Mouse (Mus musculus) ES-E14 (cell line): ENCODE measurements around the gene Wdr78. TPM values are rescaled to one million over a fixed set of nuclear protein-coding genes. Genes with fewer than 3 reads are reported as not detected.
A peak's percentile ranks its signal among the peaks of the same experiment; 100 is the strongest.

Experiments
- DNase-seq: peaks from one replicate; pipeline ENCODE4 v3.0.0-alpha.2; 2013; ENCODE audit warnings: low read depth, low spot score
- H3K27ac ChIP-seq: 2 replicates; pipeline ENCODE4 v1.5.1; 2012; ENCODE audit warnings: low read depth, mild to moderate bottlenecking, low read length, moderate library complexity, mixed read lengths; ENCODE audit not compliant: poor library complexity, insufficient read depth, severe bottlenecking
- H3K36me3 ChIP-seq: 2 replicates; pipeline ENCODE4 v1.6.1; 2012; ENCODE audit warnings: mild to moderate bottlenecking, low read length, moderate library complexity, mixed read lengths; ENCODE audit not compliant: control insufficient read depth, poor library complexity, insufficient read depth, severe bottlenecking
- H3K4me1 ChIP-seq, 2 experiments: fragments of 150-350 bp in 1 of 2; sonication (generic) in 1 of 2; 2 replicates each; pipeline ENCODE4 v1.6.1; 2012; ENCODE audit warnings: low read length in 2 of 2, mild to moderate bottlenecking in 1 of 2, mixed read lengths in 1 of 2; ENCODE audit not compliant: control insufficient read depth in 2 of 2, insufficient read depth in 2 of 2, poor library complexity in 1 of 2
- H3K4me3 ChIP-seq, 2 experiments: fragments of 150-350 bp in 1 of 2; sonication (generic) in 1 of 2; 2 replicates each; pipeline ENCODE4 v1.5.1; 2012; ENCODE audit warnings: low read length in 2 of 2, low read depth in 1 of 2, mild to moderate bottlenecking in 1 of 2, mixed read lengths in 1 of 2; ENCODE audit not compliant: insufficient read depth in 1 of 2, poor library complexity in 1 of 2, severe bottlenecking in 1 of 2
- H3K9ac ChIP-seq: 2 replicates; pipeline ENCODE4 v1.6.1; 2012; ENCODE audit warnings: low read depth, mild to moderate bottlenecking, low read length, mixed read lengths; ENCODE audit not compliant: poor library complexity, insufficient read depth, severe bottlenecking
- H3K9me3 ChIP-seq: fragments of 150-350 bp; sonication (generic); 2 replicates; pipeline ENCODE4 v1.6.1; 2012; ENCODE audit warnings: low read depth, mild to moderate bottlenecking, low read length; ENCODE audit not compliant: control insufficient read depth, insufficient read depth
- CHD2 ChIP-seq: IDR thresholded peaks from 2 replicates; pipeline ENCODE4 v1.6.1; 2014; ENCODE audit warnings: mild to moderate bottlenecking, low read depth, low read length, inconsistent platforms
- HCFC1 ChIP-seq: IDR thresholded peaks from 2 replicates; pipeline ENCODE4 v1.6.1; 2012; ENCODE audit warnings: low read length, inconsistent platforms, borderline replicate concordance; ENCODE audit not compliant: insufficient read depth
- MAFK ChIP-seq: IDR thresholded peaks from 2 replicates; pipeline ENCODE4 v1.6.1; 2014; ENCODE audit warnings: mild to moderate bottlenecking, low read depth, low read length, inconsistent platforms; ENCODE audit not compliant: insufficient read depth
- ZC3H11A ChIP-seq: IDR thresholded peaks from 2 replicates; pipeline ENCODE4 v1.6.1; 2012; ENCODE audit warnings: low read depth, mild to moderate bottlenecking, inconsistent platforms, low read length, borderline replicate concordance
- ZNF384 ChIP-seq: IDR thresholded peaks from 2 replicates; pipeline ENCODE4 v1.6.1; 2012; ENCODE audit warnings: low read depth, low read length, inconsistent platforms
- in situ Hi-C, 2 experiments: fragments of 600-800 bp; cut with MboI; formaldehyde crosslinking; loops; one replicate each; pipeline ENCODE4 v1.15.1; 2025; ENCODE audit warnings: low sequenced_read_pairs in 2 of 2, inconsistent platforms in 1 of 2; ENCODE audit not compliant: unreplicated experiment in 2 of 2
- total RNA-seq: library from RNA; depleted of rRNA; stranded (reverse); fragments of 300-350 nt; gene quantifications from 2 replicates; pipeline ENCODE4 v1.2.3, GENCODE M21; 2012

Wdr78 gene
- total RNA-seq, 1 experiment: 0.76 TPM

DNA sequence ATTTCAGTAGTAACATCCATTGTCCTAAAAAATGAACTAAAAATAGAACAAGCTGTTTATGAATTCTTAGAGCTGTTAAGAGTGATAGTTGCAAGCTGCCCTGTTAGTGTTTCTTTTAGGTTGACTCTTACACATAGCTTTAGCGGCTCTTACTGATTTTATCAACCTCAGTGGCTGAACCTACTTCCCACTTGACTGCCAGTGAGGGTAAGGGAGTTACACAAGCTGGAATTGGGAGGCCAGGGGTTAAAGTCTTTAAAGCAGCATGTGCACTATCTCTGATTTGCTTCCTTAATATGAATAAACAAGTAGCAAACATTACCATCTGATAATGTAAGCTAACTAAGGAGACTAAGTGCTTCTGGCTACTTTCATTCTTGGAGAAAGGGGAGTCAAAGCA is 22.6 kb upstream of the Wdr78 start:
- Histone ChIP-seq H3K4me3 (no peak overlapping the region), H3K9me3 (no peaks in the 10 kb centered on the region), H3K36me3 (peaks cover 3% of the 10 kb centered on the region), H3K9ac (no peak overlapping the region), H3K27ac (no peak overlapping the region), H3K4me1 (no peaks in the 10 kb centered on the region)
- TF ChIP-seq CHD2: no peak
- no peak for TF ChIP-seq HCFC1
- TF ChIP-seq ZNF384: no peak
- TF ChIP-seq MAFK: no peak
- TF ChIP-seq ZC3H11A: no peak
- in situ Hi-C loops: no loop called here
- DNase-seq: no peak

DNA sequence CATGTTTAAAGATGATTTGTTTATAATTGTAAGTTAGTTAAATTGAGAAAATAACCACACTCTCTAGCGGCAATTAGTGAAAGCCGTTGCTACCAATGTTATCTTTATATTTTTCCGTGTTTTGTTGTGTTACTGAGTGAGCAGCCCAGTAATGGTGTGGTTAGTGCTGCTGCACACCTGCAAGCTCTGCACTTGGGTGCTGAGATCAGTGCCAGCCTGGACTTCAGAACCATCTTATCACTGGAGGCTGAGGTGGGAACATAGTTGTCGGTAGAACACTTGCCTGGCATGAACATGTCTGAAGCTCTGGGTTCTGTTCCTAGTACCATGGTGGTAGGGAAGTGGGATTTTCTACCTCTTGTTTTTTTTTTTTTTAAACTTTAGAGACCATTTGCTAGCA is 12.2 kb upstream of the Wdr78 start:
- TF ChIP-seq HCFC1 (no peak), ZNF384 (no peak), ZC3H11A (no peak), MAFK (no peak), CHD2 (no peak)
- DNase-seq: no peak
- no peak overlapping the region for H3K9ac ChIP-seq
- in situ Hi-C loops: no loop called here
- no peaks in the 10 kb centered on the region for H3K9me3 ChIP-seq
- H3K36me3 ChIP-seq: no peaks in the 10 kb centered on the region
- H3K4me1 ChIP-seq: no peaks in the 10 kb centered on the region
- H3K4me3 ChIP-seq: no peak overlapping the region
- no peak overlapping the region for H3K27ac ChIP-seq

DNA sequence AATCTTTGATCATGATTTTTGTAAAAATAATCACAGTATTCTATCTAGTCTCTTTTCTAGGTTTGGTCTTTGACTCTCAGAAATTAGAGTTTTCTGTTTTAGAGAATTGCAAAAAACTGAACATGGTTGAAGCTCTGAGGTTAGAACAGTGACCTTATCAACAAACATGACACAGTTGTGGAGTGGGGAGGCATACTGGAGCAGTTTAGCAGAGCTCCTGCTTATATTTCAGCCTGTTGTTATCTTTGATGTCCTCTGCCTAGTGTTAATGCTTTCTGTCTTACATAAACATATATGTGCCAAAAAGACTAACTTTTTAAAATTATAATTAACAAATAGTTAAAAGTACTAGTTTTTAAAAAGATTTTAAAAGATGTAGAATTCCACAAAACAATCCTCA is 9.3 kb upstream of the Wdr78 start:
- Histone ChIP-seq H3K36me3 (no peaks in the 10 kb centered on the region), H3K9ac (no peak overlapping the region), H3K4me1 (peaks cover 2 to 6% of the 10 kb centered on the region in 2 experiments; a peak in 3 of 4 replicates), H3K4me3 (no peak overlapping the region), H3K27ac (no peak overlapping the region), H3K9me3 (no peaks in the 10 kb centered on the region)
- in situ Hi-C loops: no loop called here
- no peak for DNase-seq
- no peak for TF ChIP-seq CHD2
- TF ChIP-seq ZC3H11A: no peak
- TF ChIP-seq ZNF384: no peak
- TF ChIP-seq HCFC1: no peak
- TF ChIP-seq MAFK: no peak

DNA sequence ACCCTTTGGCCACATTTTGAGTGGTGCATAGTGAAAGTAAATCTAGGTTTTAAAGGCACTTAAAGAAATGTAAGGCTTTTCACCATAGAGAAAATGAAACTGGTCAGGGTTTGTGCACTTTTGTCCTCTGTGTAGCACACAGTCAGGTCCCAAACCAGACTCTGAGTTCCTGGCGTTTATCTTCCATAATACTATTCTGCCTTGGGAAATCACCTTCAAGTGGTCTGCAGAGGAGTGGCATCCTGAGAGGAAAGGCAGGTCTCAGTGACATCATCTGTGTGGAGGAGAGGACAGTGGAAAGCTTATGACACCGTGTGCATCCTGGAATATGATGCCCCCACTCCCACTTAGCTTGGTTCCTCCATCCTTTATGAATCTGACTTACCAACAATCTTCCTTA is 8.7 kb upstream of the Wdr78 start:
- Histone ChIP-seq H3K4me1 (peaks cover 2 to 6% of the 10 kb centered on the region in 2 experiments; a peak in 3 of 4 replicates), H3K9me3 (no peaks in the 10 kb centered on the region), H3K27ac (no peak overlapping the region), H3K9ac (no peak overlapping the region), H3K36me3 (no peaks in the 10 kb centered on the region), H3K4me3 (no peak overlapping the region)
- in situ Hi-C loops: no loop called here
- DNase-seq: no peak
- TF ChIP-seq MAFK: no peak
- no peak for TF ChIP-seq ZC3H11A
- TF ChIP-seq CHD2: no peak
- no peak for TF ChIP-seq ZNF384
- no peak for TF ChIP-seq HCFC1

DNA sequence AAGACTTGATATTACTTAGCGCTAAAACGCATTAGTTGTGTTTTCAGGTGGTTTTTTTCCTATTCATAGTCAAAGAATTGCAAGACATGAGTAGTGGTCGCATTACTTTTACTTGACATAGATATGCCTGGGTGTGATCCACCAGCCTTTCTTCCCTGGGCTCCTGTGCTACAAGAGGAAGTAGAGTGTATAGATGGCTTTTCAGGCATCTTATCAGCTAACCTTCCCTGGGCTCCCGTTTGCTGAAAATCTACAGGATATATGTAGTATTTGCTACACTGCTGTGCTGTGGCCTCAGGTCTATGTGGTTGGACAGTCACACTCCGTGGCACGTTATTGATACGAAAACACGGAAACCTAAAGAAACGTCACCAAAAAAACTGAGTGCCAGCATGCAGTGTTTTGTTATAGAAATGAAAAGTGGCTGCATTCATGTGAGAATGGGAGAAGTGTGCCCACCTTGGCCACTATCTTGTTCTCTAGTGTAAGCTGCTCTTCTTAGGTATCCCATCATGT is 6.6 kb upstream of the Wdr78 start:
- no peak for TF ChIP-seq HCFC1
- no peak for TF ChIP-seq ZNF384
- no peak for TF ChIP-seq MAFK
- TF ChIP-seq CHD2: no peak
- TF ChIP-seq ZC3H11A: no peak
- Histone ChIP-seq H3K27ac (no peak overlapping the region), H3K9me3 (no peaks in the 10 kb centered on the region), H3K36me3 (no peaks in the 10 kb centered on the region), H3K4me1 (peaks cover 2 to 6% of the 10 kb centered on the region in 2 experiments; a peak in 3 of 4 replicates), H3K4me3 (peak overlapping the region in 1 of 2 experiments; percentile 98; a peak in 1 of 4 replicates), H3K9ac (no peak overlapping the region)
- no peak for DNase-seq
- in situ Hi-C loops: no loop called here
